Mouse (Mus musculus): Measurements from ENCODE around the gene Rhod.

- no peak for TF ChIP-seq CTCF (IDR thresholded peaks at IDR 0.05)
- no peak for TF ChIP-seq POLR2A (IDR thresholded peaks at IDR 0.05; ENCODE audit: insufficient read depth, low read depth, low read length)
These were observed 35.5 kb upstream of the Rhod start for GRCm38 (mm10) chr19:4474739-4475138.
